Mouse (Mus musculus): ENCODE results near the gene Syn3. TPM values are rescaled to one million over a fixed set of nuclear protein-coding genes. Genes with fewer than 3 reads are reported as not detected.

The Syn3 gene
- polyA plus RNA-seq, 1 experiment: 1.5 TPM

Other genes with a start within 250 kb of the Syn3 start
- gene Timp3, start 198.5 kb downstream of the Syn3 start, polyA plus RNA-seq (2012; rRNA removed): 89.3 and 111 TPM in 2 replicates
- 119 and 246 TPM in 2 replicates for gene Hsp90b1, start 206.6 kb upstream of the Syn3 start, polyA plus RNA-seq (2012; rRNA removed)
- gene Ttc41, start 206.9 kb upstream of the Syn3 start, polyA plus RNA-seq (2012; rRNA removed): 2.0 and 2.1 TPM in 2 replicates